Mouse (Mus musculus) mouse trophoblast stem cell (cell line): ENCODE results near the gene Fahd1.

Source experiments
- in situ Hi-C, 2 experiments: fragments of 300-500 bp; cut with MseI, MboI; formaldehyde crosslinking; loops; 2 replicates in 1 of 2; 3 replicates in 1 of 2; pipeline ENCODE4 v1.15.1; 2025

Fahd1 gene

DNA sequence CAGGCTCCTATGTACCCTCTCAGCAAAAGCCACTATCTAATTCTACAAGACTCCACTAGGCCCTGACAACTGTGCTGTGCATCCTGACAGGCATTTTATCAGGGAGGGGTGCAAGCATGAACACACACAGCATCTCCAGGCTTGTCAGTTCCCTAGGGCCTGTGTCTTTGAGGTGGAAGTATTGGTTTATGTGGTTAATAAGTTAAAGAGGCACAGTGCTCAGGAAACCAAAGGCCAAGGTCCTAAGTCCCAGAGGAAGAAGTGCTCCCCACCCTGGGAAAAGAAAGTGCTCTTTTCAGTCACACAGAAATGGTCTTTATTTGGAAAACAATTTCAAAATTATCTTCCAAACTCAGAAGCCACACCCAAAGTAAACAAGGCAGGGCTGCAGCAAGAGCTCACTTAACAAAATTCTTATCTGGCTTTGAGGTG, 1.5 kb downstream of the Fahd1 start:
- in situ Hi-C loops = no loop called here

DNA sequence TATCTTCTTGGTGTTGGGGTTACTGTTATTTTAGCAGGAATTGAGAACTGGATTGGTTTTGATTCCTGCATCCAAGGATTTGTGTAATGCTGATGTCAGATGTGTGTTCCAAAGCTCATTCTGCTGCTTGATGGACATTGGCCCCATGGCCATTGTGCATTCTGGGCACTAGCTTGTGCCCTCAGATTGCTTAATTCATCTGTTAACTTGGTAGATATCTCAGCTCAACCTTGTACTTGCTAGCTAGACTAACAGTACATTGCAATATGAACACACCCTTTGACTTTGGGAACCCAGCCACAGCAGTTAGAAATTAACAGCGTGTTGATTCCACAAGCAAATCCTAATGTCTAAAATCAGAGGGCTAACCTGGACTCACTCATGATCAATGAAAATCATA, 2.8 kb downstream of the Fahd1 start:
- in situ Hi-C loops = no loop called here

DNA sequence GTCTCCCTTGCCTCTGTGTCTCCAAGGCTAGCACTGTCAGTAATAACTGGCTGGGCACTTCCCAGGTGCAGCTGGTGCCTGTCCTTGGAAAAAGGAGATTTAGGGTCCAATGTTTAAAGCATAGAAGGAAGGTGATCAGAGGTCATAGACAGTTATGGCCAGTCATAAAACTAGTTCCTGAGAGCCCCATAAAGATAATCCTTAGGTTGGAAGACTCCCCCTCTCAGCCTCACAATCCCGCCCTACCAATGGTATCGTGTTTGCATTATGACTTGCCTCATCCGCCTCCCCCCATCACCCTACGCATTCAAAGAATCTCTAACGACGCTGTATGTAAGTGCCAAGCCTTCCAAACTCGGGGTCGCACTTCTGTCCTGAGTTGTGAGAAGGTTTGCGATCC, 5.6 kb downstream of the Fahd1 start:
- in situ Hi-C loops = no loop called here

DNA sequence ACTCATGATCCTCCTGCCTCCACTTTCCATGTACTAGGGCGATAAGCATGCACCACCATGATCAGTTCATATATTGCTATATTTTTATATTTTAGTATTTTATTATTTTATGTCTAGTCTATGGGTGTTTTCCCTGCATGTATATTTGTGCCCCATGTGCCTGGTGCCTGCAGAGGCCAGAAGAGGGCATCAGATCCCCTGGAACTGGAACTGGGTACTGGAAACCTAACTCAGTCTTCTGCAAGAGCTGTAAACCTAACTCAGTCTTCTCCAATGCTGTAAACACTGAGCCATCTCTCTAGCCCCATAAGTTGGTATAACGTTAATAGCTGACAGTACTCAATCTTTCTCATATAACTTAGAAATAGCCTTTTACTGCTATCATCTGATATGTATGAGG, 7.5 kb downstream of the Fahd1 start:
- in situ Hi-C loops = no loop called here

DNA sequence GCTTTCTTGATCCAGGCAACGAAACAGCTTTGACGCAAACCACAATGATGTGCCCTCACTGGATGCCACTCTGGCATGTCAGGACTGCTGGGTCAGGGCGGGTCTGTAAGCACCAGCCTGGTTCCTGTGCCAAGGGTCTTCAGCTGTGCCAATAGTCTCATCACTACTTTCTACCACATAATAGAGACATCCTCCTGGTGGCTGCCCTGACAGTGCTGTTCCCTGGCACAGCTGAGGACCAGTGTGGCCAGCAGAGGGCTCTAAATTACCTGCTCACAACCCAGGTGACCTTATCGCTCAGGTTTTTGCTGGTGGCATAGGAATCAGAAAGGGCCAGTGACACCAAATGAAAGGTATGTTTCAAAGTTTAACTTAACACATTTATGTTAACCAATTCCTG, 9.0 kb downstream of the Fahd1 start:
- in situ Hi-C loops = no loop called here

DNA sequence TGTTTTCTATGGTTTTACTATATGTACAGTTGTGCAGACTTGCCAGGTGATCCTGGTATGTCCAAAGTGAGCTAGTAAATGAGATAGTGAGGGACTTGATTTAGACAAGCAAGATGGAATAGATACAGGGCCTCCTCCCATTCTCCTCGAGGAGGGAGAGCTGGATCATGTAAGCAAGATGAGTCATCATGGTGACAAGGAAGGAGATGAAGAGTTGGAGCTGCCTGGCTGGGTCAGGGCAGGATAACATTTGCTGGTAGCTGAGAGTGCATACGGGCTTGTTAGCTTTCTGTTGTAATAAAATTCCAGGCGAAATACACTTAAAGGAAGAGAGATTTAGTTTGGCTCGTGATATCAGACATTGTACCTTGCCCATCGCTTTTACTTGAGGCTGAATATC, 9.8 kb downstream of the Fahd1 start:
- in situ Hi-C loops = no loop called here

DNA sequence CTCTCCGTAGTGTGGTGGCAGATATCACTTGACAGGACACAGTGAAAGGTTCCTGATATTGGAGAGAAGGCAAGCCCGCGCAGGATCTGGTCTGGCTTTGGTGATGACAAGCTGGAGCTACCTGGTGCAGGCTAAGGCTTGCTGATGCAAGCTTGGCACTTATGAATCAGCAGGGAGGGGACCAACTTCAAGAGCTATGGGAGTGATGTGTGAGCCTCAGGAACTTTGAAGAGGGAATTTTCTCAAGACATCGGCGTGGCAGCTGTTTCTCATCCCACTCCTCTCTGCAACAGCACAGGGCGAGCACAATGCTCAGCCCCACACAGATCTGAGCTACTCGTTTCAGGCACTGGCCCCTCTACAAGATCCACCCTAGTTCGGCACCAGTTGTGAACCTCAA, 10.3 kb downstream of the Fahd1 start, which contains the start of gene Hagh:
TSS of gene Hagh (plus strand) at position 302 of the 400 bp plus-strand sequence.
- in situ Hi-C loops = no loop called here

DNA sequence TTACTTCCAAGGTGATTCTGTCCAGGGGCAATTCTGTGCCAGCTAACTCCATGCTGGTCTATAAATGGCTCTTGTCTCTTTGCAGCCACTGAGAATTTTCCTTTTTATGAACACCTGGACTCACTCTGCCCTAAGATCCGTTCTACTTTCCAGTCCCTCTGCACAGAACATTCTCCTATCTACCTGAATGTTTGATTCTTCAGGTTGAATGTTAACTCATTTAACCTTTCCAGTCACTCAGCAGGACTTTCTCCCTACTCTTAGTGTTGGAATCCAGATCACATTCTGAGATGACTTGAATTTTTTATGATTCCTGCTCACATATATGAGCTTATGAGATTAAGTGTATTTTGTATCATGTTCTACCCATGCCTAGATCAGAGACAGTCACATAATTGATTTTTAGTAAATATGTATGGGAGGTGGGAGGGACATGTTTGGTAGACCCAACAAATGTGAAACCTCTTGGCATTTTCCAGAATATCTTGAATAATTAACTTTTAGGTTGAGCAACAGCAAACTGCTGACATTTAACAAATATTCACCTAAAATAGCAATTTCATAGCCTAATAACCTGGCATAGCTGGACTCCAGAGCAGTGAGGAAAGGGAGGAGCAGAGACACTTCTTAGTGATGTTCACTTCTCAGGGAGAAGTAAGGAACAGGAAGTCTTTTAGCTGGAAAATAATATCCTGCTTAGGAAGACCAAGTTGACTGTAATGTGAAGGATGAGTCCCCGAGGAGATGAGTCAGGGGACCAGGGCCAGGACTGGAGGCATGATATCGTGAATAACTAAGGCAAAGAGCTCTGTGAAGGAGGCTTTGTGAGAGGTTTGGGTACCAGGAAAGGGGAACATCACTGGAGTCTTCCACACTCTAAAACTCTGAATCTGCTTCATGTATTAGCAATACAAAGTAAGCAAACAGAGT, 28.5 kb downstream of the Fahd1 start:
- in situ Hi-C loops = loop anchor here in 1 of 2 experiments (5.0 kb wide), 1 partner anchor 74 kb away; no protein-coding TSS in a partner anchor

DNA sequence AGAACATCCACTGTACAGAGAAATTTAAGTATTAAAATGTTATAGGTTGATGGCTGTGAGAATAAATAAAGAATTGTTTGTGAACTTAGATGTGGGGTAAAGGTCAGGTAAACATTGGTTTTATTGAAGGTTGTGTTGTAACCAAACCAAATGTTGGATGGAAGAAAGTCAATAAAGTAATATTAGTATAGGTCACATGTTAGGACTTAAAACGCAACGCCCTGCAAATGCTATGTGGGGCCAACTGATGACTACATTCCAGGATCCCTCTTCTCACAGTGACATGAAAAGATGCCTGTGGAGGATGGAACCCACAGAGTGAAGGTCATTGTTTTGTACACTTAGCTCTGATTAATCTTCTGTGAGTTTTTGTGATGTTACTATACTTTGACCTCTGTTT, 30.7 kb downstream of the Fahd1 start:
- in situ Hi-C loops = no loop called here

DNA sequence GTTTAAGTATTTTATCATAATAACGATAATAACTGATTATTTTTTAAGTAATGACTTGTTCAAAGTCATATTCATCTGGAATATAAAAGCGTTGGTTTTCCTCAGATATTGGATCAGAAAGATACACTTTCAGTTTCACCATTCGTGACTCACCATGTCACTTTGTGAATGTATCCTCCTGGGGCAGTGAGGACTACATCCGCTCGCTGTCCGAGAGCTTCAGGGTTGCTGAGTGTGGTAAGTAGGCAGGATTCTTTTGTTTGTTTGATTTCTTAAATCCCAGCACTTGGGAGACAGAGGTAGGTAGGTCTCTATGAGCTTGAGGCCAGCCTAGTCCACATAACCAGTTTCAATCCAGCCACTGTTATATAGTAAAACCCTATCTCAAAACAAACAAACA, 32.0 kb downstream of the Fahd1 start:
- in situ Hi-C loops = no loop called here

DNA sequence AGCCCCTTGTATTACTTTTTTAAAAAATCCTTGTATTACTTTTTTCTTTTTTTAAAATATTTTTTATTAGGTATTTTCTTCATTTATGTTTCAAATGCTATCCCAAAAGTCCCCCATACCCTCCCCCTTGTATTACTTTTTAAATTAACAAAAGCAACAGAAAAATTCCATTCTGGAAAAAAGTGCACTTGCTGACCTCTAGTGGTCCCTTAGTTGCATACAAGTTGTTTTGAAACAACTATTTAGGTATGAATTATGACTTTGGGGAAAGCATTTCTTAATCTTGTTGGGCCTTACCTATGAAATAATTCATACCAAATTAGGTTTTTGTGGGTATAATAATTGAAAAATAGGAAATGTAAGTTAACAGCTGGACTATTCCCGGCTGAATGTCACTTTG, 32.7 kb downstream of the Fahd1 start:
- in situ Hi-C loops = no loop called here

DNA sequence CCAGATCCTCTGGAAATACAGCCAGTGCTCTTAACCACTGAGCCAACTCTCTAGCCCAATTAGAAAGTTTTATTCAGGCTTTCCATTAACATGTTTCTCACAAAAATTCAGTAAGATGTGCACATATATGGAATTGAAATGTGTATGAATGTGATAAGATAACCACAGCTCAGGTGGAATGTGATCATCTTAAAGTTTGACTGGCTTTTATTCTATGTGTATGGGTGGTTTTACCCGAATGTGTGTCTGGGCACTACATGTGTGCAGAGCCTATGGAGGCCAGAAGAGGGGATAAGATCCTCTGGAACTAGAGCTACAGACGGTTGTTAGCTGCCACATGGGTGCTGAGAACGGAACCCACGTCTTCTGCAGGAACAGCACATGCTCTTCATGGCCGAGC, 34.9 kb downstream of the Fahd1 start:
- in situ Hi-C loops = no loop called here

DNA sequence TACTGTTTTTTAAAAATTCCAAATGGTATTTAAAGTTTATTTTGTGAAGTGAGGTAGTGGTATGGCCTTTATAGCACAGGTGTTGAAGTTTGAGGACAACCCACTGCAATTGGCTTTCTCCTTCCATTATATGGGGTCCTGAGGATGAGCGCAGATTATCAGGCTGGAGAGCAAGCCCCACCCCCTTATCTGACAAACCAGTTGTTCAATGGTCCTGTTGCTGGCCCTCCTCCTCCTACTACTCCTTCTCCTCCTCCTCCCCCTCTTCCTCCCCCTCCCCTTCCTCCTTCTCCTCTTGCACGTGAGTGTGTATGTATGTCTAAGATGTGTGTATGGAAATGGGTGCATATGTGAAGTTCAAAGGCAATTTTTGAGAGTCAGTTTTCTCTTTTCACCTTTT, 37.9 kb downstream of the Fahd1 start:
- in situ Hi-C loops = no loop called here

DNA sequence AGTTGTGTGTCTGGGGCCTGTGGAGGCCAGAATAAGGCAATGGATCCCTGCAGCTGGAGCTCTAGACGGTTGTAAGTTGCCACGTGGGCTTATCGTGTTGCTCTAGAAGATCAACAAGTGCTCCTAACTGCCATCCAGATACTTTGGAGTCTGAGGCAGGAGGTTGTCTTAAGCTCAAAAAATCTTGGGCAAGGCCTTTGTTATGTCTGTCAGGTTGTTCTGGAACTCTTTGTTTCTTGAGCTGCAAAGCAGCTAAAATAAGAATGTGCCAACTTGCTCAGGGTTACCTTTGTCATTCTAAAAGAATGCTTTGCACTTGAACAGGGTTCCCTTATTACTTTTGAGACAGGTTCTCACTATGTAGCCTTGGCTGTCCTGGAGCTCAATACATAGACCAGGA, 39.0 kb downstream of the Fahd1 start:
- in situ Hi-C loops = no loop called here

DNA sequence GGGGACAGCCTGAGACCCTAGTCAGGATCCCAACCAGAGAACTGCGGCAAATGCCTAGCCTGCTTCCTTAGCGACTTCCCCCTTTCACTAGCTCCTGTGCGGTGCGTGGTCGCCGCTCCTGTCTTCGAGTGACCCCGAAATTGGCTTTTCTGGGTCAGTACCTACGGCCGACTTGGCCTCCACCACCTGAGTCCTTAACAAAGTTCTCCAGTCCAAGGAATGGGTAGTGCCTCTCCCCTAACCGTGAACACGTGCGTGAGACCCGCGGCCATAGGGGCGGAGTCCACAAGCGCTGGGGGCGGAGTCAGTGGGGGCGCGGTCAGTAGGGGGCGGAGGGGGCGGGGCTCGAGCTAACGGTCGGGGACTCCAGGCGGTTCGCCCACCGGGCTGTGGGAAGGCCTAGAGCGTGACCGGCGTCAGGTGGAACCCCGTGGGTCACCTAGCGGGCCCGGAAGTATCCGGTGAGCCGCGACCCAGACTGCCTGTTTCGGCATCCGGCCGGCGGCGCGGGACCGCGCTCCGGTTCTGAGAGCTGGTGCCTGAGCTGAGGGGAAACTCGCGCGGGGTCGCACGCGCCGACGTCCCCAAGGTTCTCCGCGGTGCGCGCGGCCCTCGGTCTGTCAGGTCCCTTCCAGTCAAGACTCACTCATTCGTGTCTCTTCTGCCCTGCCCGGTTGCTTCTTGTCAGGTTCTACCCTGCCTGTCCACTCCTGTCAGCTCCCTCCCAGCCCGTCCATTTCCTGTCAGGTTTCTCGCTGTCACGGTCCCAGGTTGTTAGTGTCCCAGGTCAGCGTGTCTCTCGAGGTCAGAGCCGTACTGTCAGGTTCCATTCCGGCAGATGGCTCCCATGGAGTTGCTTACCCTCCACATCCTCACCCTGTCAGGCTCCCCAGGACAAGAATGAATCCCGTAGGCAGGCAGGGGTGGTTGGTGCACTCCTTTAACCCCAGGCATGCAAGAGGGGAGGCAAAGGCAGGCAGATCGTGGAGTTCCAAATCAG, 45.9 kb downstream of the Fahd1 start, which contains the start of gene Meiob:
TSS of gene Meiob (plus strand) at position 338 of the 1,000 bp plus-strand sequence.
- in situ Hi-C loops = no loop called here

DNA sequence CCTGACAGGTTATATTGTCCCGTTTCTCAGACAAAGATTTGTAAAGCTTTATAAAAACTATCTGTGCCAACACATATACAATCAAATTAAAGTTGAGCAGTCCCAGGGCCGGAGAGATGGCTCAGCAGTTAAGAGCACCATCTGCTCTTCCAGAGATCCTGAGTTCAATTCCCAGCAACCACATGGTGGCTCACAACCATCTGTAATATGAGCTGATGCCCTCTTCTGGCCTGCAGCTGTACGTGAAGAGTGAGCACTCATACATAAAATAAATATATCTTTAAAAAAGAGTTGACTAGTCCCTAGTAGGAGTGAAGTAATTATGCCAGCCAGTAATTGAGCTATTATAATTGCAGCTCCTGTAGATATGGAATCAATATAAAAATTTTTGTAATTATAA, 49.6 kb downstream of the Fahd1 start:
- in situ Hi-C loops = no loop called here

DNA sequence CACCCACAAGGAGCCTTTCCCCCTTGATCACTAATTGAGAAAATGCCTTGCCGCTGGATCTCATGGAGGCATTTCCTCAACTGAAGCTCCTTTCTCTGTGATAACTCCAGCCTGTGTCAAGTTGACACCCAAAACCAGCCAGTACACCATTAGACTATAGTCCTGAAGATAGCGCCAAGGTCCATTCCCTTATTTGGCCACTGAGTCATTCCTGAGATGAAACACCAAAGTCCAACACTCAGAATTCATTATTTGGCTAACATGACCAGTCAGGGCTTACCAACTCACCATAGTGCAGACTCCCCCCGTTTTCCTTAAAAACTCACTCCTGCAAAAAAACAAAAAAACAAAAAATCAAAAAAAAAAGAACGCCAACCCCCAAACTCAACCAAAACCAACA, 50.7 kb downstream of the Fahd1 start:
- in situ Hi-C loops = no loop called here
